Mouse (Mus musculus): ENCODE results near the gene Mcrip1. TPM values are rescaled to one million over a fixed set of nuclear protein-coding genes. Genes with fewer than 3 reads are reported as not detected.
"Not testable (repeated sequence)": the region's sequence is repeated elsewhere in the genome, so short reads cannot be mapped to it uniquely, and the experiment has no call there.

Gene Mcrip1
- total RNA-seq (2021), result 10 to 100 TPM; 58.0 to 73.4 TPM
- long read RNA-seq, experiment 1, transcript Mcrip1-201 (5 exons, 1,205 nt), result major isoform, 135 of 184 reads
- long read RNA-seq, experiment 1, partial matches to known transcripts, result 41 of 184 reads
- long read RNA-seq, experiment 1, other reads (novel, unspliced or antisense), result 6 of 184 reads
- long read RNA-seq, experiment 2, transcript Mcrip1-201 (5 exons, 1,205 nt), result major isoform, 55 of 62 reads
- long read RNA-seq, experiment 2, partial matches to known transcripts, result 4 of 62 reads
- long read RNA-seq, experiment 2, other reads (novel, unspliced or antisense), result 2 of 62 reads

GRCm38 (mm10) chr11:120549168-120549945 lies at the start of gene Mcrip1:
Gene Mcrip1, minus strand, starts transcription at chr11:120549727.
- peak; percentile 97 to 98 for DNase-seq

GRCm38 (mm10) chr11:120598990-120599549 lies 49.5 kb upstream of the Mcrip1 start:
- no peak for DNase-seq

GRCm38 (mm10) chr11:120598283-120598989 lies 48.9 kb upstream of the Mcrip1 start, which contains the start of the genes Alyref and Anapc11:
Gene Alyref, minus strand, starts transcription at chr11:120598365.
Gene Anapc11, plus strand, starts transcription at chr11:120598421.
- DNase-seq, result peak; percentile 96 to 97

GRCm38 (mm10) chr11:120597240-120598235 lies 48.0 kb upstream of the Mcrip1 start:
- peak in 1 of 2 experiments; percentile 54 for DNase-seq

- no peak for DNase-seq
These were observed 39.0 kb upstream of the Mcrip1 start for GRCm38 (mm10) chr11:120588531-120588930.

- DNase-seq, result no peak
These were observed 34.4 kb upstream of the Mcrip1 start for GRCm38 (mm10) chr11:120583937-120584336.

- DNase-seq, result not testable (repeated sequence)
These were observed 33.4 kb upstream of the Mcrip1 start for GRCm38 (mm10) chr11:120582982-120583293.

- DNase-seq, result peak in 1 of 2 experiments; percentile 41
These were observed 32.9 kb upstream of the Mcrip1 start for GRCm38 (mm10) chr11:120582268-120582981.

- peak; percentile 91 to 94 for DNase-seq
These were observed 32.2 kb upstream of the Mcrip1 start, which contains the start of gene Arhgdia for GRCm38 (mm10) chr11:120581490-120582267. Gene Arhgdia, minus strand, starts transcription at chr11:120581624.

- DNase-seq, result peak; percentile 57 to 68
These were observed 31.4 kb upstream of the Mcrip1 start for GRCm38 (mm10) chr11:120580871-120581331.

GRCm38 (mm10) chr11:120580190-120580589 lies 30.7 kb upstream of the Mcrip1 start:
- DNase-seq, result no peak

- DNase-seq, result peak; percentile 63 to 75
These were observed 30.0 kb upstream of the Mcrip1 start for GRCm38 (mm10) chr11:120579316-120580107.

- DNase-seq, result peak in 1 of 2 experiments; percentile 22
These were observed 29.2 kb upstream of the Mcrip1 start for GRCm38 (mm10) chr11:120578694-120579243.

- no peak for DNase-seq
These were observed 28.6 kb upstream of the Mcrip1 start for GRCm38 (mm10) chr11:120578024-120578693.

GRCm38 (mm10) chr11:120577211-120578023 lies 27.9 kb upstream of the Mcrip1 start:
- DNase-seq, result no peak

GRCm38 (mm10) chr11:120576365-120576981 lies 26.9 kb upstream of the Mcrip1 start:
- no peak for DNase-seq

All from adrenal gland, postnatal 36 days (tissue).